Mouse (Mus musculus) lung, postnatal 0 days (tissue): ENCODE results near the gene Uprt. TPM values are rescaled to one million over a fixed set of nuclear protein-coding genes. Genes with fewer than 3 reads are reported as not detected.
A peak's percentile ranks its signal among the peaks of the same experiment; 100 is the strongest.

Source experiments
- ATAC-seq: fragments of 200-750 bp; cut with Nextera tagmentation; 2 replicates; pipeline ENCODE4 v1.8.0; 2017; ENCODE audit warnings: moderate library complexity
- DNase-seq: peaks from one replicate; pipeline ENCODE4 v3.0.0-alpha.2; 2016; ENCODE audit warnings: low spot score
- H3K27ac ChIP-seq: fragments of 300-500 bp; sonication (generic); 2 replicates; pipeline ENCODE4 v1.5.1; 2014; ENCODE audit warnings: antibody characterized with exemption, mild to moderate bottlenecking, low read length, mixed read lengths
- H3K27me3 ChIP-seq: fragments of 300-500 bp; sonication (generic); replicated peaks from 2 replicates; pipeline ENCODE4 v1.6.1; 2014; ENCODE audit warnings: low read length, mixed read lengths; ENCODE audit not compliant: insufficient read depth
- H3K36me3 ChIP-seq: fragments of 300-500 bp; sonication (generic); 2 replicates; pipeline ENCODE4 v1.6.1; 2014; ENCODE audit warnings: low read length, mixed read lengths; ENCODE audit not compliant: insufficient read depth
- H3K4me1 ChIP-seq: fragments of 300-500 bp; sonication (generic); 2 replicates; pipeline ENCODE4 v1.6.1; 2014; ENCODE audit warnings: antibody characterized with exemption, low read depth, low read length, mixed read lengths; ENCODE audit not compliant: insufficient read depth
- H3K4me2 ChIP-seq: fragments of 300-500 bp; sonication (generic); replicated peaks from 2 replicates; pipeline ENCODE4 v1.6.1; 2014; ENCODE audit warnings: low read depth, mild to moderate bottlenecking, low read length, moderate library complexity, mixed read lengths
- H3K4me3 ChIP-seq: fragments of 300-500 bp; sonication (generic); 2 replicates; pipeline ENCODE4 v1.5.1; 2014; ENCODE audit warnings: low read depth, low read length
- H3K9ac ChIP-seq: fragments of 300-500 bp; sonication (generic); replicated peaks from 2 replicates; pipeline ENCODE4 v1.6.1; 2014; ENCODE audit warnings: low read depth, mild to moderate bottlenecking
- H3K9me3 ChIP-seq: fragments of 300-500 bp; sonication (generic); 2 replicates; pipeline ENCODE4 v1.6.1; 2016; ENCODE audit warnings: low read length, mixed read lengths
- CTCF ChIP-seq: IDR thresholded peaks from 2 replicates; pipeline ENCODE4 v1.5.1; 2016; ENCODE audit warnings: antibody characterized with exemption, mild to moderate bottlenecking
- EP300 ChIP-seq: IDR thresholded peaks from 2 replicates; pipeline ENCODE4 v1.6.1; 2016; ENCODE audit warnings: antibody characterized with exemption, mild to moderate bottlenecking, control low read depth
- WGBS: fragments of 180-500 bp; shearing (Covaris S2); extraction: QIAGEN DNeasy Blood & Tissue Kit; methylation state at CpG from one replicate; pipeline ENCODE4 v1.1.7; 2014; 5-methylcytosine and 5-hydroxymethylcytosine counted together
- polyA plus RNA-seq: library from polyadenylated mRNA; unstranded; fragments of >200 nt; fragmentation: Nextera tagmentation; extraction: Ambion mirVana; gene quantifications from 2 replicates; pipeline ENCODE4 v1.2.1, GENCODE M21; 2015

Gene Uprt
- polyA plus RNA-seq, 1 experiment from 2014 or later, result 0.53 TPM

GRCm38 (mm10) chrX:104483444-104483808 is 808 bp downstream of the Uprt start:
- peak; percentile 10 for DNase-seq
- Histone ChIP-seq H3K36me3 (no peaks in the 10 kb centered on the region), H3K4me3 (peak overlapping the region; percentile 51), H3K4me2 (peak overlapping the region; percentile 51), H3K27ac (peak overlapping the region; percentile 68), H3K9ac (peak overlapping the region; percentile 54), H3K9me3 (no peaks in the 10 kb centered on the region), H3K27me3 (no peaks in the 10 kb centered on the region), H3K4me1 (no peaks in the 10 kb centered on the region)
- ATAC-seq, result peak; percentile 58
- no peak for TF ChIP-seq EP300
- no peak for TF ChIP-seq CTCF
- 20% methylated on average over 6 of the region's 6 CpGs for WGBS

- H3K36me3 ChIP-seq, result no peaks in the 10 kb centered on the region
- WGBS, result 70% methylated on average over 2 of the region's 2 CpGs
- no peaks in the 10 kb centered on the region for H3K9me3 ChIP-seq
- no peak overlapping the region for H3K27ac ChIP-seq
- TF ChIP-seq EP300, result no peak
- TF ChIP-seq CTCF, result no peak
- no peak for ATAC-seq
- no peaks in the 10 kb centered on the region for H3K27me3 ChIP-seq
- no peak for DNase-seq
- H3K4me3 ChIP-seq, result no peak overlapping the region
- H3K4me1 ChIP-seq, result no peaks in the 10 kb centered on the region
- no peak overlapping the region for H3K9ac ChIP-seq
- no peak overlapping the region for H3K4me2 ChIP-seq
Observed at GRCm38 (mm10) chrX:104485596-104485995, 3.0 kb downstream of the Uprt start.

- Histone ChIP-seq H3K4me1 (no peaks in the 10 kb centered on the region), H3K27ac (no peak overlapping the region), H3K4me2 (no peak overlapping the region), H3K9me3 (no peaks in the 10 kb centered on the region), H3K4me3 (no peak overlapping the region), H3K9ac (no peak overlapping the region), H3K36me3 (no peaks in the 10 kb centered on the region), H3K27me3 (no peaks in the 10 kb centered on the region)
- 52% methylated on average over 3 of the region's 3 CpGs for WGBS
- TF ChIP-seq CTCF (no peak), EP300 (no peak)
- ATAC-seq (no peak), DNase-seq (no peak)
Observed at GRCm38 (mm10) chrX:104488036-104488435, 5.4 kb downstream of the Uprt start.

GRCm38 (mm10) chrX:104488870-104489467 is 6.4 kb downstream of the Uprt start:
- no peaks in the 10 kb centered on the region for H3K9me3 ChIP-seq
- no peak overlapping the region for H3K27ac ChIP-seq
- no peak for DNase-seq
- H3K4me2 ChIP-seq, result no peak overlapping the region
- no peak overlapping the region for H3K4me3 ChIP-seq
- H3K9ac ChIP-seq, result no peak overlapping the region
- ATAC-seq, result no peak
- TF ChIP-seq EP300 (no peak), CTCF (no peak)
- no peaks in the 10 kb centered on the region for H3K4me1 ChIP-seq
- no peaks in the 10 kb centered on the region for H3K27me3 ChIP-seq
- WGBS, result 79% methylated on average over 4 of the region's 4 CpGs
- no peaks in the 10 kb centered on the region for H3K36me3 ChIP-seq

GRCm38 (mm10) chrX:104489626-104490355 is 7.2 kb downstream of the Uprt start:
- TF ChIP-seq CTCF, result no peak
- TF ChIP-seq EP300, result no peak
- Histone ChIP-seq H3K27ac (no peak overlapping the region), H3K4me2 (no peak overlapping the region), H3K4me1 (no peaks in the 10 kb centered on the region), H3K36me3 (no peaks in the 10 kb centered on the region), H3K27me3 (no peaks in the 10 kb centered on the region), H3K9ac (no peak overlapping the region), H3K9me3 (no peaks in the 10 kb centered on the region), H3K4me3 (no peak overlapping the region)
- no peak for DNase-seq
- 49% methylated on average over 4 of the region's 4 CpGs for WGBS
- ATAC-seq, result no peak

- Histone ChIP-seq H3K27me3 (no peaks in the 10 kb centered on the region), H3K4me2 (no peak overlapping the region), H3K4me3 (no peak overlapping the region), H3K9me3 (no peaks in the 10 kb centered on the region), H3K4me1 (no peaks in the 10 kb centered on the region), H3K36me3 (no peaks in the 10 kb centered on the region), H3K9ac (no peak overlapping the region), H3K27ac (no peak overlapping the region)
- 88% methylated on average over 5 of the region's 5 CpGs for WGBS
- DNase-seq (no peak), ATAC-seq (no peak)
- TF ChIP-seq CTCF, result no peak
- TF ChIP-seq EP300, result no peak
Observed at GRCm38 (mm10) chrX:104501765-104502164, 19.1 kb downstream of the Uprt start.
